Mouse (Mus musculus): ENCODE measurements around the gene Fgr. TPM values are rescaled to one million over a fixed set of nuclear protein-coding genes. Genes with fewer than 3 reads are reported as not detected.

Fgr gene
- total and polyA plus RNA-seq, 3 experiments = 0.04 to 0.24 (median 0.13) TPM

Other genes starting within 250 kb of the Fgr start
- gene Xkr8, start 241.5 kb upstream of the Fgr start, total RNA-seq (2012; rRNA removed) = 6.2 and 8.6 TPM in 2 replicates
- 3.7 and 3.8 TPM in 2 replicates for gene Xkr8, start 241.5 kb upstream of the Fgr start, total RNA-seq (2014; rRNA removed)
- gene Xkr8, start 241.5 kb upstream of the Fgr start, polyA plus RNA-seq (2012; ENCODE audit: insufficient read length, low read depth) = 4.9 and 5.5 TPM in 2 replicates
- gene Smpdl3b, start 216.8 kb upstream of the Fgr start, total RNA-seq (2012; rRNA removed) = 20.9 and 24.0 TPM in 2 replicates
- 3.6 and 4.6 TPM in 2 replicates for gene Smpdl3b, start 216.8 kb upstream of the Fgr start, total RNA-seq (2014; rRNA removed)
- 2.9 TPM in 2 replicates for gene Smpdl3b, start 216.8 kb upstream of the Fgr start, polyA plus RNA-seq (2012; ENCODE audit: insufficient read length, low read depth)
- gene Rpa2, start 205.8 kb upstream of the Fgr start, total RNA-seq (2012; rRNA removed) = 80.2 and 108 TPM in 2 replicates
- 142 and 157 TPM in 2 replicates for gene Rpa2, start 205.8 kb upstream of the Fgr start, total RNA-seq (2014; rRNA removed)
- 97.9 and 103 TPM in 2 replicates for gene Rpa2, start 205.8 kb upstream of the Fgr start, polyA plus RNA-seq (2012; ENCODE audit: insufficient read length, low read depth)
- 14.2 and 17.1 TPM in 2 replicates for gene Themis2, start 177.7 kb upstream of the Fgr start, total RNA-seq (2012; rRNA removed)
- gene Themis2, start 177.7 kb upstream of the Fgr start, total RNA-seq (2014; rRNA removed) = 9.3 and 10.2 TPM in 2 replicates
- 30.7 and 35.7 TPM in 2 replicates for gene Themis2, start 177.7 kb upstream of the Fgr start, polyA plus RNA-seq (2012; ENCODE audit: insufficient read length, low read depth)
- gene Ppp1r8, start 130.9 kb upstream of the Fgr start, total RNA-seq (2012; rRNA removed) = 89.0 and 105 TPM in 2 replicates
- gene Ppp1r8, start 130.9 kb upstream of the Fgr start, total RNA-seq (2014; rRNA removed) = 141 and 153 TPM in 2 replicates
- gene Ppp1r8, start 130.9 kb upstream of the Fgr start, polyA plus RNA-seq (2012; ENCODE audit: insufficient read length, low read depth) = 107 and 113 TPM in 2 replicates
- 12.4 and 14.5 TPM in 2 replicates for gene Stx12, start 89.6 kb upstream of the Fgr start, total RNA-seq (2012; rRNA removed)
- gene Stx12, start 89.6 kb upstream of the Fgr start, total RNA-seq (2014; rRNA removed) = 16.8 and 17.3 TPM in 2 replicates
- gene Stx12, start 89.6 kb upstream of the Fgr start, polyA plus RNA-seq (2012; ENCODE audit: insufficient read length, low read depth) = 15.7 and 16.3 TPM in 2 replicates
- gene Fam76a, start 51.5 kb upstream of the Fgr start, total RNA-seq (2012; rRNA removed) = 10.0 and 10.8 TPM in 2 replicates
- 11.5 and 11.9 TPM in 2 replicates for gene Fam76a, start 51.5 kb upstream of the Fgr start, total RNA-seq (2014; rRNA removed)
- 8.3 and 10.3 TPM in 2 replicates for gene Fam76a, start 51.5 kb upstream of the Fgr start, polyA plus RNA-seq (2012; ENCODE audit: insufficient read length, low read depth)
- gene Ahdc1, start 37.2 kb downstream of the Fgr start, total RNA-seq (2012; rRNA removed) = 7.8 and 8.4 TPM in 2 replicates
- gene Ahdc1, start 37.2 kb downstream of the Fgr start, total RNA-seq (2014; rRNA removed) = 1.0 and 1.6 TPM in 2 replicates
- gene Ahdc1, start 37.2 kb downstream of the Fgr start, polyA plus RNA-seq (2012; ENCODE audit: insufficient read length, low read depth) = 16.1 and 19.9 TPM in 2 replicates
- 18.7 and 21.7 TPM in 2 replicates for gene Wasf2, start 156.4 kb downstream of the Fgr start, total RNA-seq (2012; rRNA removed)
- gene Wasf2, start 156.4 kb downstream of the Fgr start, total RNA-seq (2014; rRNA removed) = 12.9 and 14.9 TPM in 2 replicates
- 53.1 and 59.5 TPM in 2 replicates for gene Wasf2, start 156.4 kb downstream of the Fgr start, polyA plus RNA-seq (2012; ENCODE audit: insufficient read length, low read depth)
- not detected in 2 replicates for gene Cd164l2, start 238.0 kb downstream of the Fgr start, total RNA-seq (2012; rRNA removed)
- not detected in 2 replicates for gene Cd164l2, start 238.0 kb downstream of the Fgr start, total RNA-seq (2014; rRNA removed)
- not detected in 2 replicates for gene Cd164l2, start 238.0 kb downstream of the Fgr start, polyA plus RNA-seq (2012; ENCODE audit: insufficient read length, low read depth)
- gene Gpr3, start 238.4 kb downstream of the Fgr start, total RNA-seq (2012; rRNA removed) = 0.13 and 0.17 TPM in 2 replicates
- not detected in 2 replicates for gene Gpr3, start 238.4 kb downstream of the Fgr start, total RNA-seq (2014; rRNA removed)
- 0.11 TPM in 1 of 2 replicates, not detected in the other for gene Gpr3, start 238.4 kb downstream of the Fgr start, polyA plus RNA-seq (2012; ENCODE audit: insufficient read length, low read depth)